Mouse (Mus musculus): ENCODE measurements at regions not wholly inside any gene's neighbourhood (a gene's known extent, or its start where the extent isn't known, plus 50 kb on each side); places are given as distances from the start of the nearest gene placed in this dataset.

GRCm38 (mm10) chr3:135155537-135155956, 56.8 kb upstream of the Cenpe start:
- Histone ChIP-seq H3K9ac (ENCODE audit: low read length) (no peak overlapping the region), H3K4me1 (replicated peaks; ENCODE audit: control insufficient read depth, insufficient read depth) (no peaks in the 10 kb centered on the region), H3K36me3 (ENCODE audit: control insufficient read depth, insufficient read depth, low read length) (no peaks in the 10 kb centered on the region), H3K4me2 (replicated peaks; ENCODE audit: low read depth) (no peak overlapping the region), H3K4me3 (ENCODE audit: low read depth, low read length) (no peak overlapping the region), H3K27ac (replicated peaks) (no peak overlapping the region), H3K27me3 (ENCODE audit: control insufficient read depth, insufficient read depth, low read length) (no peaks in the 10 kb centered on the region), H3K9me3 (ENCODE audit: control insufficient read depth, low read length) (no peaks in the 10 kb centered on the region)
- WGBS: 20% methylated on average over 4 of the region's 4 CpGs
- TF ChIP-seq EP300 (optimal IDR thresholded peaks at IDR 0.05) (no peak), CTCF (IDR thresholded peaks at IDR 0.05; ENCODE audit: low read depth) (no peak)
- ATAC-seq (ENCODE audit: low FRiP score, low TSS enrichment) (peak; percentile 42; the same call in 1 of the 2 replicates), DNase-seq (ENCODE audit: low spot score) (no peak)

Data from stomach, postnatal 0 days (tissue).